8 mouse cellular contexts compared by ENCODE assay signal in the genomic region with DNA sequence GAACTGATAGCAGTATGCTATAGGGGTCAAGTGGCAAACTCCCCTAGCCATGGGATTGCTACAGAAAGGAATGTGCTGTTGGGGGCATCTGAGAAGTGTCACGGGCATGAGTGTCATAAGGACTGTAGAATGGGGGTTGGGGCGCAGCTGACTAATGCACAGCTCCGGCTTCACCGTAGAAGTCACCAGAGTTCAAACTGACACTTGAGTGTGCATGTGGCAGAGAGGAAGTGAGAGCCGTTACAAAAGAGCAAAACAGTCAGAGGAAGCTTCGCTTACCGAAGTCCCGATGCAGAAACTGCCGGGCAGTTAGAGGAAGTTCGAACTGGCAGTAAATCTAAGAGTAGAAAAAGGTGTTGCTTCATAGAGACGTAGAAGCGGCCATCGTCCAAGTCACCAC. TPM values are rescaled to one million over a fixed set of nuclear protein-coding genes. Genes with fewer than 3 reads are reported as not detected.
A peak's percentile ranks its signal among the peaks of the same experiment; 100 is the strongest.
DNase-seq lines count a peak whose midpoint lies in the region.

No protein-coding gene starts in this region.

- peak; percentile 9 for DNase-seq in gastrocnemius, adult 18-20 months (ENCODE audit: low spot score)
- DNase-seq in gastrocnemius, adult 8-10 months (ENCODE audit: low spot score in 2 of 2), result no peak
- DNase-seq in liver (peak; percentile 41), adipocyte (ENCODE audit: low spot score) (no peak)
- DNase-seq in natural killer cell, adult 2 months (ENCODE audit: low spot score in 2 of 2), result peak; percentile 73 to 81
- DNase-seq in retina, postnatal 1 day, result no peak
- DNase-seq in cerebellum, postnatal 25 days, result no peak

- no peaks in the 10 kb centered on the region for H3K4me1 ChIP-seq in brown adipose tissue, adult 24 weeks (ENCODE audit: control insufficient read depth, insufficient read depth, insufficient read length, low read length)

- H3K27ac ChIP-seq in brown adipose tissue, adult 24 weeks (replicated peaks; ENCODE audit: low read depth, low read length), result peak overlapping the region; percentile 46

- peak overlapping the region; percentile 23; the same call in 1 of the 2 replicates for H3K4me3 ChIP-seq in brown adipose tissue, adult 24 weeks (ENCODE audit: insufficient read depth, low read depth, low read length)

RNA-seq across cellular contexts. Expression of a gene that starts 20.6 kb away (rescaled TPM):
- total RNA-seq in gastrocnemius, adult 18-20 months (2021), result not detected
- under 1 TPM in 1 of 4 experiments, not detected in 3; 0.27 TPM for total RNA-seq in gastrocnemius, adult 8-10 months (2022)
- not detected in 2 replicates for polyA plus RNA-seq in brown adipose tissue, adult 24 weeks (2012; ENCODE audit: insufficient read depth, insufficient read length, missing spikeins)

Comparison
In these comparisons a context has a peak if more than half of its experiments do, and no peak if none do; other contexts are left out.
1. DNase-seq: peak in gastrocnemius, adult 18-20 months (single experiment), liver (single experiment) and natural killer cell, adult 2 months (2 of 2); none in gastrocnemius, adult 8-10 months (0 of 2), retina, postnatal 1 day (single experiment), cerebellum, postnatal 25 days (0 of 2) and adipocyte (single experiment).